Mouse (Mus musculus): ENCODE measurements at regions not wholly inside any gene's neighbourhood (a gene's known extent, or its start where the extent isn't known, plus 50 kb on each side); places are given as distances from the start of the nearest gene placed in this dataset.

- no peak for DNase-seq (ENCODE audit: low read depth, low spot score)
Observed at GRCm38 (mm10) chr17:93665889-93666288, 467.1 kb downstream of the Adcyap1 start.

DNA sequence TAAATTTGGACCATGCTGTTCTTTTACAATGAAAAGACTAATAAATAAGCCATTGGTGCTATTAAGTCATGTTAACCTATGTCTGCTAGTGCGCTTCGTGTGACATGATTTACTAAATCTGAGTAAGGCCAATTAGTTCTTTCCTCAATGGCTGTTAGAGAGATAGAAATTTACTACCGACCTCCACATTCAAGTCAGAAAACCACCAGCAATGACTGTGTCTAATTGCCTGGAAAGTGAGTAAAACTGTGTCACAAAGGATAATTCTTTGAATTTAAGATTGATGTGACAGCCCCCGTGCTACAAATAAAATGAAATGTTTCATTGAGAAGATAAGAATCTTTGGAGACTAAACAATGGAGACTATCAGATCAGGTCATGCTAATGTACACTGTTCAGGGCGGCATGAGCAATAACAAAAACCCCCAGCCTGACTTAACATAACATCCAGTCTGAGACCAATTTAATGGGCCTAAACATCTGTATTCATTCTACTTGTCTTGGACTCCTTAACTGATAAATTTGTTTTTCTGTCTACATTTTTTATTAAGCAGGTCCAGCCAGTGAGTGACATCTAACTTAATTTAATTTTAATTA lies 477.6 kb downstream of the Adcyap1 start:
- DNase-seq (ENCODE audit: low read depth, low spot score): no peak

DNA sequence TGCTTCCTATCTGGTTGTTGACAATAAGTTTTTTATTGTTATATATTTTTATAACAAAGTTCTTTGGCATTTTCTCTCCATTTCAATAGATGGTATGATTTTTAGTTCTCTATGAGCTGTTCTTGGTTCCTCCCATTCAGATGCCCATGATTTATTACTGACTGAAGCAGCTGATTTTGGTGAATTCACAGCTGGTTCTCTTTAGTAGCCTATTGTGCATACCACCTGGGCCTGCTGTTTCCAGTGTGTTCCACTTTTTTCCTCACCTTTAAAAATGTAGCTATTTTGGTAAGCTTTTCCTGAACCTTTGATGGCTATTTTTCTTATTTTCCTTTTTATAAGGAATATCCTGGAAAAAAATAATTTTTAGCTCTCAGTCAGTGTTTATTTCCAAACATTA lies 501.9 kb downstream of the Adcyap1 start:
- DNase-seq (ENCODE audit: low read depth, low spot score): no peak

GRCm38 (mm10) chr17:93717623-93718022 lies 518.8 kb downstream of the Adcyap1 start:
- no peak for DNase-seq (ENCODE audit: low read depth, low spot score)

DNA sequence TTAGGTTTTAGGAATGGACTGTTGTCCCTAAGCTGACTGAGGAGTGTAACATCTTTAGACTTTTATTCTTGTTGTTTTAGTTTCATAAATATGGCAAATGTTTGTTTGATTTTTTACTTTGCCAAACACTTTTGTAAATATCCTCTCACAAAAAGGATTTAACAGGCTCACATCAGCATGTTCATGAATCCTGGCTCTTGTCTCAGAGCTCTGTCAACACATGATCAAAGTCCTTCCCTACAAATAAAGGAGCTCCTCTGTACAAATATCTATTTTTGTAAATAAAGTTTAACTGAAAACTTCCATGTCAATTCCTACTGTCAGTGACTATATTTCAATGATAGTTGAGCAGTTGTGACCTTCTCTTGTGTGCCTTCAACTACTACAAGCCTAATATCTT lies 542.5 kb downstream of the Adcyap1 start:
- no peak for DNase-seq (ENCODE audit: low read depth, low spot score)

DNA sequence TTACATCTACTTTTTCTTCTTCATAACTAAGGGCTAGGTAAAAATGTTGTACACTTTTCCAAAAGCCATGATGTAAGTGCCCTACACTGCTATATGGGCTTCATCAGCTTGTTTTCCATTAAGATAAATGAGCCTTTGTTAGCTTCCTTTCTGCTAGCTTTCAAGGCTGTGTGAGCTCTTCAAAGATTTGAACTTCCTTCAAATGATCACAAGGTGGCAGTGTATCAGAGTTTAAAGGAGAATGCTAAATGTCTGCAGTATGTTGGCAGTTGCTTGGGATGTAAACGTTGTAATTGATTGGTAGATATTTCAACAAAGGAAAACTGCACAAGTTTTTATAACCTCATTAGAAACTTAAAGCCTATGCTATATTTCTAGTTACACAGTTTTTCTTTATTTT lies 563.5 kb downstream of the Adcyap1 start:
- DNase-seq (ENCODE audit: low read depth, low spot score): peak; percentile 4
